Mouse (Mus musculus): Measurements from ENCODE around the gene Adprh.
A peak's percentile ranks its signal among the peaks of the same experiment; 100 is the strongest.

The Adprh gene

GRCm38 (mm10) chr16:38439190-38439589 is 13.3 kb downstream of the Adprh start:
- no peak for DNase-seq

GRCm38 (mm10) chr16:38434295-38434795 is 18.2 kb downstream of the Adprh start:
- peak; percentile 88 for DNase-seq

- peak; percentile 92 for DNase-seq
These were observed 19.0 kb downstream of the Adprh start for GRCm38 (mm10) chr16:38433514-38433913.

- DNase-seq, result peak; percentile 96
These were observed 19.7 kb downstream of the Adprh start, which contains the start of gene Pla1a for GRCm38 (mm10) chr16:38432498-38433425. Gene Pla1a, minus strand, starts transcription at chr16:38433145.

GRCm38 (mm10) chr16:38431446-38432185 is 20.9 kb downstream of the Adprh start:
- DNase-seq, result peak; percentile 94

GRCm38 (mm10) chr16:38425799-38426198 is 26.7 kb downstream of the Adprh start:
- DNase-seq, result no peak

- peak; percentile 88 for DNase-seq
These were observed 27.1 kb downstream of the Adprh start for GRCm38 (mm10) chr16:38425374-38425773.

GRCm38 (mm10) chr16:38414953-38415352 is 37.5 kb downstream of the Adprh start:
- no peak for DNase-seq

- DNase-seq, result no peak
These were observed 44.1 kb downstream of the Adprh start for GRCm38 (mm10) chr16:38408416-38408815.

GRCm38 (mm10) chr16:38407584-38407983 is 44.9 kb downstream of the Adprh start:
- DNase-seq, result no peak

GRCm38 (mm10) chr16:38406708-38407107 is 45.8 kb downstream of the Adprh start:
- peak; percentile 82 for DNase-seq

GRCm38 (mm10) chr16:38406293-38406692 is 46.2 kb downstream of the Adprh start:
- DNase-seq, result peak; percentile 74

GRCm38 (mm10) chr16:38403639-38404038 is 48.9 kb downstream of the Adprh start:
- DNase-seq, result peak; percentile 87

GRCm38 (mm10) chr16:38401468-38401867 is 51.0 kb downstream of the Adprh start:
- peak; percentile 83 for DNase-seq

- peak; percentile 90 for DNase-seq
These were observed 52.1 kb downstream of the Adprh start for GRCm38 (mm10) chr16:38400311-38400960.

- DNase-seq, result peak; percentile 98
These were observed 52.8 kb downstream of the Adprh start for GRCm38 (mm10) chr16:38399531-38400231.

- DNase-seq, result no peak
These were observed 53.4 kb downstream of the Adprh start for GRCm38 (mm10) chr16:38399076-38399475.

GRCm38 (mm10) chr16:38398266-38398665 is 54.2 kb downstream of the Adprh start:
- peak; percentile 87 for DNase-seq

GRCm38 (mm10) chr16:38396155-38396554 is 56.3 kb downstream of the Adprh start:
- DNase-seq, result peak; percentile 95

GRCm38 (mm10) chr16:38395060-38395730 is 57.3 kb downstream of the Adprh start:
- peak; percentile 82 for DNase-seq

GRCm38 (mm10) chr16:38394191-38394618 is 58.3 kb downstream of the Adprh start:
- peak; percentile 98 for DNase-seq

Data from heart, adult 11 months (tissue).